Mouse (Mus musculus): ENCODE data around the gene Spg7. TPM values are rescaled to one million over a fixed set of nuclear protein-coding genes. Genes with fewer than 3 reads are reported as not detected.
"Not testable (repeated sequence)": the region's sequence is repeated elsewhere in the genome, so short reads cannot be mapped to it uniquely, and the experiment has no call there.

Spg7 gene
- polyA plus RNA-seq, 1 experiment = 126 TPM

- TF ChIP-seq POLR2A (IDR thresholded peaks at IDR 0.05; ENCODE audit: control insufficient read depth, extremely low read depth, insufficient read depth, low read length, poor library complexity) (no peak), CTCF (IDR thresholded peaks at IDR 0.05; ENCODE audit: borderline replicate concordance, control insufficient read depth, extremely low read depth, insufficient read depth, low read length, poor library complexity) (no peak)
- H3K4me3 ChIP-seq (ENCODE audit: control insufficient read depth, insufficient read depth, low read length) = peak overlapping the region; percentile 73
- no peak for DNase-seq
- peaks cover 11% of the 10 kb centered on the region for H3K4me1 ChIP-seq (replicated peaks; ENCODE audit: control insufficient read depth, insufficient read depth, low read length)
- peak overlapping the region; percentile 86 for H3K27ac ChIP-seq (ENCODE audit: control insufficient read depth, insufficient read depth, low read length)
- no peaks in the 10 kb centered on the region for H3K36me3 ChIP-seq (ENCODE audit: control insufficient read depth, insufficient read depth, low read length)
- no peaks in the 10 kb centered on the region for H3K27me3 ChIP-seq (ENCODE audit: control insufficient read depth, insufficient read depth, low read length)
- 6% methylated on average over 22 of the region's 22 CpGs for WGBS
Observed at GRCm38 (mm10) chr8:123042974-123043625, 19.6 kb upstream of the Spg7 start.

GRCm38 (mm10) chr8:123043941-123044340, 18.8 kb upstream of the Spg7 start:
- H3K36me3 ChIP-seq (ENCODE audit: control insufficient read depth, insufficient read depth, low read length) = no peaks in the 10 kb centered on the region
- H3K4me3 ChIP-seq (ENCODE audit: control insufficient read depth, insufficient read depth, low read length) = no peak overlapping the region
- no peak for DNase-seq
- TF ChIP-seq CTCF (IDR thresholded peaks at IDR 0.05; ENCODE audit: borderline replicate concordance, control insufficient read depth, extremely low read depth, insufficient read depth, low read length, poor library complexity) = no peak
- TF ChIP-seq POLR2A (IDR thresholded peaks at IDR 0.05; ENCODE audit: control insufficient read depth, extremely low read depth, insufficient read depth, low read length, poor library complexity) = no peak
- 91% methylated on average over 3 of the region's 3 CpGs for WGBS
- no peaks in the 10 kb centered on the region for H3K27me3 ChIP-seq (ENCODE audit: control insufficient read depth, insufficient read depth, low read length)
- H3K27ac ChIP-seq (ENCODE audit: control insufficient read depth, insufficient read depth, low read length) = no peak overlapping the region
- peaks cover 11% of the 10 kb centered on the region for H3K4me1 ChIP-seq (replicated peaks; ENCODE audit: control insufficient read depth, insufficient read depth, low read length)

- 91% methylated on average over 23 of the region's 23 CpGs for WGBS
- not testable (repeated sequence) for H3K4me1 ChIP-seq (replicated peaks; ENCODE audit: control insufficient read depth, insufficient read depth, low read length); H3K27ac ChIP-seq (ENCODE audit: control insufficient read depth, insufficient read depth, low read length); DNase-seq; H3K27me3 ChIP-seq (ENCODE audit: control insufficient read depth, insufficient read depth, low read length); H3K4me3 ChIP-seq (ENCODE audit: control insufficient read depth, insufficient read depth, low read length); H3K36me3 ChIP-seq (ENCODE audit: control insufficient read depth, insufficient read depth, low read length)
Observed at GRCm38 (mm10) chr8:123044743-123045425, 17.9 kb upstream of the Spg7 start.

- Histone ChIP-seq H3K36me3 (ENCODE audit: control insufficient read depth, insufficient read depth, low read length) (no peaks in the 10 kb centered on the region), H3K4me1 (replicated peaks; ENCODE audit: control insufficient read depth, insufficient read depth, low read length) (peaks cover 5% of the 10 kb centered on the region), H3K27me3 (ENCODE audit: control insufficient read depth, insufficient read depth, low read length) (no peaks in the 10 kb centered on the region), H3K4me3 (ENCODE audit: control insufficient read depth, insufficient read depth, low read length) (no peak overlapping the region), H3K27ac (ENCODE audit: control insufficient read depth, insufficient read depth, low read length) (no peak overlapping the region)
- TF ChIP-seq POLR2A (IDR thresholded peaks at IDR 0.05; ENCODE audit: control insufficient read depth, extremely low read depth, insufficient read depth, low read length, poor library complexity) = no peak
- TF ChIP-seq CTCF (IDR thresholded peaks at IDR 0.05; ENCODE audit: borderline replicate concordance, control insufficient read depth, extremely low read depth, insufficient read depth, low read length, poor library complexity) = no peak
- DNase-seq = no peak
- 88% methylated on average over 4 of the region's 4 CpGs for WGBS
Observed at GRCm38 (mm10) chr8:123046706-123047105, 16.0 kb upstream of the Spg7 start.

- Histone ChIP-seq H3K27ac (ENCODE audit: control insufficient read depth, insufficient read depth, low read length) (no peak overlapping the region), H3K27me3 (ENCODE audit: control insufficient read depth, insufficient read depth, low read length) (no peaks in the 10 kb centered on the region), H3K4me1 (replicated peaks; ENCODE audit: control insufficient read depth, insufficient read depth, low read length) (peaks cover 9% of the 10 kb centered on the region), H3K4me3 (ENCODE audit: control insufficient read depth, insufficient read depth, low read length) (no peak overlapping the region), H3K36me3 (ENCODE audit: control insufficient read depth, insufficient read depth, low read length) (no peaks in the 10 kb centered on the region)
- WGBS = 97% methylated on average over 7 of the region's 7 CpGs
- DNase-seq = no peak
- TF ChIP-seq CTCF (IDR thresholded peaks at IDR 0.05; ENCODE audit: borderline replicate concordance, control insufficient read depth, extremely low read depth, insufficient read depth, low read length, poor library complexity) (no peak), POLR2A (IDR thresholded peaks at IDR 0.05; ENCODE audit: control insufficient read depth, extremely low read depth, insufficient read depth, low read length, poor library complexity) (no peak)
Observed at GRCm38 (mm10) chr8:123047827-123048226, 14.9 kb upstream of the Spg7 start.

- Histone ChIP-seq H3K36me3 (ENCODE audit: control insufficient read depth, insufficient read depth, low read length) (no peaks in the 10 kb centered on the region), H3K4me1 (replicated peaks; ENCODE audit: control insufficient read depth, insufficient read depth, low read length) (peaks cover 7% of the 10 kb centered on the region), H3K27ac (ENCODE audit: control insufficient read depth, insufficient read depth, low read length) (no peak overlapping the region), H3K27me3 (ENCODE audit: control insufficient read depth, insufficient read depth, low read length) (no peaks in the 10 kb centered on the region), H3K4me3 (ENCODE audit: control insufficient read depth, insufficient read depth, low read length) (no peak overlapping the region)
- no peak for DNase-seq
- 95% methylated on average over 7 of the region's 7 CpGs for WGBS
- TF ChIP-seq CTCF (IDR thresholded peaks at IDR 0.05; ENCODE audit: borderline replicate concordance, control insufficient read depth, extremely low read depth, insufficient read depth, low read length, poor library complexity) (no peak), POLR2A (IDR thresholded peaks at IDR 0.05; ENCODE audit: control insufficient read depth, extremely low read depth, insufficient read depth, low read length, poor library complexity) (no peak)
Observed at GRCm38 (mm10) chr8:123048402-123048801, 14.3 kb upstream of the Spg7 start.
